Mouse (Mus musculus) heart, adult 8-10 months (tissue): Measurements from ENCODE around the gene Atg101. TPM values are rescaled to one million over a fixed set of nuclear protein-coding genes. Genes with fewer than 3 reads are reported as not detected.

Source experiments
- DNase-seq: peaks from one replicate; pipeline ENCODE4 v3.0.0; 2022; ENCODE audit warnings: low spot score
- total RNA-seq, 4 experiments: library from RNA; stranded (reverse); gene quantifications; 2 replicates each; pipeline ENCODE4 v1.2.4; 2022

The Atg101 gene
- total RNA-seq, 4 experiments from 2014 or later = 21.1 to 25.4 (median 21.4) TPM

DNA sequence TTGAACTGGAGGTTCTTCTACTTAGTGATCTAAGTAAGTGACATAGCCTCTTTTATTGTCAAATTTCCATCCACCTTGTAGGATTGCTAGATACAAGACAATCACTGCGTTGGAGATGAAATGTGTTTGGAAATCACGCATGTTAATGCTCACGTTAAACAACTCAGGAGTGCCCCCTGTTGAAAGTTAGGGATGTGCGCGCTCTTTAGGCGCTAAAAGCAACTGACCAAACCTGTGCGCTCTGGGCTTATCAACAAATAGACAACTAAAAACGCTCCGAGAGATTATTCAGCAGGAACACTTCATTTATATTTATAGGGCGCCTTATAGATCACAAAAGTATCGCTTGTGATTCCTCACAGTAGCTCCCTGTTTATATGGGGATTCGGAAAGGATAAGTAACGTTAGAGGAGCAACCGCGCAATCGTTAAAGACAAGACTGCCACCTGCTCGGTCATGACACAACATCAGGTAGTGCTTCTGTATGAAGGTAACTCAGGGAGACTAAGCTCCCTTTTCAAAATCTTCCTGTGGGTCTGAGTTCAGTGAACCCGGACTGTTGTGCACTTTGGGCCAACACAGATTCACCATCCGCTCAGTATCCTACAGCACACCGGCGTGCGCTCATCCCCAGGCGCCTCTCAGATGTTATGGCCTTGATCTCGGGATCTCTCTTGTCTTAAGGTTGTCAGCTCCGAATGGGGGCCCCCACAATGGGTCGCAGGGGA, 725 bp upstream of the Atg101 start:
- DNase-seq = peak; percentile 79

DNA sequence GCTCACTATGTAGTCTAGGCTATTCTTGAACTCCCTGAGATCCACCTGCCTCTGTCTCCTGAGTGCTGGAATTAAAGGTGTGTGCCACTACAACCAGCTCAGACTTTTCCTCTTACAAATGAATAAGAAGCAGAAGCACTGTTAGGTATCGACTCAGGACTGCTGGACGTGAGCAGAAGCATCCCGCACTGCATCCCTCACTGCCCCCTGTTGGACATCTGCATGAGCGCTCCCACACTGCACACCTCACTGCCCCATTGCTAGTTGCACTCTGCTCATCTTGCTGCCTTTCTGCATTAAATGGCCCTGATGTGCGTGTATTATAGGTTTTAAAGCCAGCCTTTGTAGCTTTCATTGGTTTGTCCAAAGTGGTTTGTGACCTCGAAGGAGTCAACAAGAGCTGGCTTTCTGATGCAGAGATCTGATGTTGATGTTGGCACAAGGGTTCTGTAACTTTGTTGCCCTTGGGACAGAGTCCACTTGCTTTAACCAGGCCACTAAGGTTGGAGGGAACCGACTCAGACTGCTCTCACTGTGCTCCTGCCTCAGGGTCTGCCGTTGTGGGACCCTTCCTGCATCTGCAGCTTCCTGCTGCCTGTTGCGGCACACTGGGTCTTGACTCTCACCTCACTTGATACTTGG, 2.2 kb downstream of the Atg101 start:
- no peak for DNase-seq

DNA sequence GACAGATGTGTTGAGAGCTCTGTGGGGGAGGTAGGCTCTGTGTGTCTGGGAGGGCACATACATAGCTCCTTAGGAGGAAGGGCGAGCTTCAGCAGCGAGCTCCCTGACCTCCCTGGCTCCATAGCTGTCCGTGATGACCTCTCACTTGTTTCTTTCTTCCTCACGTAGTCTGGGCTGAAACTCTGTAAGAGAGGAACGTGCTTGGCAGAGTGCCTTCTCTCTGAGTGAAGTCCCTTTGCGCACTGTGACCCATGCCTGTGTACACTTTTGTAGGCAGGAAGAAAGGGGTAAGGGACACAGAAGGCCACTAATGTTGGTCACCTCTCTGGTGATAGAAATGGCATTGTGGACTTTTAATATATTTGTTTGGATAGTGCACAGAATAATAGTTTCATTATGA, 3.3 kb downstream of the Atg101 start:
- no peak for DNase-seq

DNA sequence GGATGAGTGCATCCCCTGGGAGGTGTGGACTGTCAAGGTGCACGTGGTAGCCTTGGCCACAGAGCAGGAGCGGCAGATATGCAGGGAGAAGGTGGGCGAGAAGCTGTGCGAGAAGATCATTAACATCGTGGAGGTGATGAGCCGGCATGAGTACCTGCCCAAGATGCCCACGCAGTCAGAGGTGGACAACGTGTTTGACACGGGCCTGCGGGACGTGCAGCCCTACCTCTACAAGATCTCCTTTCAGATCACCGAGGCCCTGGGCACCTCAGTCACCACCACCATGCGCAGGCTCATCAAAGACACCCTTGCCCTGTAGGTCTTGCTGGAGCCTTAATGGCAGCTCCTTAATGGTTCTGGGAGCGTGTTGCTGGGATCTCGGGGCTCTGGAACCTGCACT, 6.3 kb downstream of the Atg101 start:
- DNase-seq = no peak

DNA sequence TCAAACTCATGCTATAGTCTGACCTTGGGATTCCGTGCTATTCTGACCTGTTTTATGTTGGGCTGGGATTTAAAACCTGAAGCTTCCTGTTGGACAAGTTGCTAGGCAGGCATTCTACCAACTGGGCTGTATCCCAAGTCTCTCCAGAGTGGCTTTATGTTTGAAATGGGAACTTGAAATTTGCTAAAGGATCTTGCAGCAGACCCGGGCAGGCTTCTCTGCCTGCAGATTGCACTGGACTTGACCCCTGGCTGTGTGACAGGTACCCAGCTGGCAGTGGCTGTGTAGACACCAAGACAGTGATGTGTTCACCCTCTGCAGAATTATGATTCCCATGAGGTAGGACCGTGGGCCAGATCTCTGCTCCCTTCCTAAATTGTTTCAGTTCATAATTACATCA, 7.9 kb downstream of the Atg101 start:
- DNase-seq = no peak

DNA sequence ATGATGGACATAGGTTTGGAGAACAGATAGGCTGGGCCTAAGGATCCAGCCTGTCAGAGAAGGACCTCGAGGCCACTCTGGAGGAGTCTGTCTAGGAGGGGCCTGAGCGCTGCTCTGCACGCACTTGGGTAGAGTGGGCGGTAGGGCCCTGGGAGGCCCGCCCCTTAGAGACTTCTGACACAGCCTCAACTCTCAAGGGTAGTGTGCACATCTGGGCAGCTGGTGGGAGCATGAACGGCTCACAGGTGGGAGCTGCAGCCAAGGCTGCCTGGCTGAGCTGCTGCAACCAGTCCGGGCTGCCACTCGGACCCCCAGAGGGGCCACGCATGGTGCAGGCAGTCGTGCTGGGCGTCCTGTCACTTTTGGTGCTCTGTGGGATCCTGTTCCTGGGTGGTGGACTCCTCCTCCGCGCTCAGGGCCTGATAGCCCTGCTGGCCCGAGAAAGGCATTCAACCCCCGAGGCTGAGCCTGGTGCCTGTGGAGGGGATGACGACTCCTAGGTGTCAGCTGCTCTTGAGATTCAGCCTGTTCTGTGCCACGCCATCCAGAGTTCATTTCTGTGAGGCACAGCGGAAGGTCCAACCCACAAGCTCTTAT, 9.1 kb downstream of the Atg101 start, which contains the start of gene 6030408B16Rik:
TSS of gene 6030408B16Rik (plus strand) at position 188 of the 597 bp plus-strand sequence.
- DNase-seq = no peak

- DNase-seq = no peak
Measured at GRCm38 (mm10) chr15:101294028-101294894, 10.2 kb downstream of the Atg101 start.

DNA sequence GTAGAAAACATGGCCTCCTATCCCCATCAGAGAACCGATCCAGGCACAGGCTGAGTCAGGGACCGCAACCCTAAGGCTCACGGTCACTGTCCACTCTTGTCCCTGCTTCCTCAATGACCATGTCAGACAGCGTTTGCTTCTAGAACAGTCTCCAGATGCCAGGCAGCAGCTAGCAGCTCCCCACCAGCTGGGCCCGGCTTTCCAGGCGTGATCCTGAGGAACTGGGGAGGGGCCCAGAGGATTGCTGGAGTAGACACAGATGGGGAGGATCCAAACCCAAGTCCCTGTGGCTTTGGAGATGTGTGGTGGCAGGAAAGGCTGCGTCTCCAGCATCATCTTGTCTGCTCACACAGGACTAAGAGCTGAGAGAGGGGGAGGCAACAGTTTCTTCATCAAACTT, 11.0 kb downstream of the Atg101 start:
- peak; percentile 53 for DNase-seq

DNA sequence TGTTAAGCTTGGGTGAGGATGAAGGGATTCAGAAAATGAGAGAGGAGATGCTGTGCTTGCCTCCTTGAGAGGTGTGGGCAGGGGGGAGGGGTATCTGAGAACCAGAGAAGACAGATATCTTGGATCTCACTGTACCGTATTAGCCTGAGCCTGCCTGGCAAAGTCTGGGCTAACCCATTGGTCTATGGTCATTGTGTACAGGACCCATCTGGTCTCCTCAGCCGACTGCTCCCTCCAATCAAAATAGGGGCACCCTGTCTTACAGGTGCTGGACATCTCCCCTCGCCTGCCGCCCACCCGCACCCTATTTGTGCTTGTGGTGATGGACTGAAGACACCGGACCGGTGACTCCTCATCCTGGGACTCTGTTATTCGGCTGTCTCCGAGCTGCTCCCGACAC, 11.5 kb downstream of the Atg101 start:
- no peak for DNase-seq

DNA sequence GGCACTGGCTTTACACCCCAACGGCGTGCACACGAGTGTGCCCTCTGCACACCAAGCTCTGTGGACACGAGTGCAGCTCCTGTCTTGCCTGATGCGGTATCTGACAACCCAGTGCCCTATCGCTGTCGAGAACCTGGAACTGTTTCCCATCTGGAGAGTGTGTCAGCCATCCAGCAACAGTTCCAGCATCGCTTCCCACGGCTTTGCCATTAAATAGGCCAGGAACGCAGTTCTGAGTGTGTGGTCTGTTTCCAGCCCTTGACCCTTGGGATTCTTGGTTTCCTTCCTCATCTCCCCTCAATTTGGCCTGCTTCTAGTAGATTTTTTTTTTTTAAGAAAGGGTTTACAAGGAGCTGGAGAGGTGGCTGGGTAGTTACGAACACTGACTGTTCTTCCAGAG, 12.0 kb downstream of the Atg101 start:
- DNase-seq = no peak

DNA sequence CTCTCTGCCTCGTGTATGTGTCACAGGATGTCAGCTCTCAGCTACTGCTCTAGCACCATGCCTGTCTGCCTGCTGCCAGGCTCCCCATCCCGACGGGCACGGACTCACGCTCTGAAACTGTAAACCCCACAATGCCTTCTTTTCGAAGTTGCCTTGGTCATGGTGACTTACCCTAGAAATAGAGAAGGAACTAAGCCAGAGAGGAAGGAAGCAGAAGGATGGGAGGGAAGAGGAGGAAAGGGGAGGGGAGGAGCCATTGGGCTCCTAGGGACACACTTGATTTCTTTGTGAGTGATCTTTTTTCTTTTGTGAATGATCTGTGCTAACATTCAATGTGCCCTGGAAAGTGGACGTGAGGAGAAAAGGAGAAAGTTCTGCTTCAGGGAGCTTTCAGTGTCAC, 13.9 kb downstream of the Atg101 start:
- DNase-seq = no peak

- no peak for DNase-seq
Measured at GRCm38 (mm10) chr15:101298550-101298949, 14.5 kb downstream of the Atg101 start.

GRCm38 (mm10) chr15:101299480-101299960, 15.4 kb downstream of the Atg101 start:
- DNase-seq = peak; percentile 54

GRCm38 (mm10) chr15:101300128-101300527, 16.1 kb downstream of the Atg101 start:
- no peak for DNase-seq

DNA sequence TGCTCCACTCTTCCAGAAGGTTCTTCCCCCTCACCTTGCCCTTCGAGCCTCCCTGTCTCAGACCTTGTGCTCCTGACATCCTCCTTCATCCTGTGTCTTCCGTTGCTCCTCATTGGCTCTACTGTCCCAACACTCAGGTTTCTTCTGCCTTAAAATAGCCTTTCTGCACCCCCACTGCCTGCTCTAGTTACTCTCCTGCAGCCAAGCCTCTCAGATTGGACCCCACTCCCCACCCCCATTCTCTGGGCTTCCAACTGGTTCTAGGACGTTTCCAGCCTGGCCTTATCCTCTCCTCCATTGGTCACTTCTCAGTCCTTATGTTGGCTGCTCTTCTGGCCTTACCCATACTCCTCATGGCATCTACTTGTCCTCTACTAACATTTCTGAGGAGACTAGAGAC, 18.1 kb downstream of the Atg101 start:
- DNase-seq = no peak

- DNase-seq = no peak
Measured at GRCm38 (mm10) chr15:101303830-101304229, 19.8 kb downstream of the Atg101 start.

DNA sequence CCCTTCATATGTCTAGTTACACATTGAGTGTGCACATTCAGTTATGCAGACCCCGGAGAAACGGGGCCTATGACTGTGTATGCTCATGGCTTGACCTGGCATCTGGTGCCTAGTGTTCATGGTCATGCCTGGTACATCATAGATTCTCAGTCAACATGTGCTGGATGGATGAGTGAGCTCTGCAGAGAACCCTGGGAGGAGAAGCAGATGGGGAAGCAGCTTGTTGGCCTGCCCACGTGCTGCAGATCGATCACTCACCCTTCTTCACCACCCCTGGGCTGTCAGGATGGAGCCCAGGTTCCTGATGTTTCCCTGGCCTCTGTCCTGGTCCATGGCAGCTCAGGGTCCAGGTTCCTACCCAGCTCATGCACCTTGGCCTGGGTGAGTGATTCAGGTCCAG, 22.4 kb downstream of the Atg101 start:
- no peak for DNase-seq

GRCm38 (mm10) chr15:101308440-101309348, 24.6 kb downstream of the Atg101 start:
- peak; percentile 75 for DNase-seq

DNA sequence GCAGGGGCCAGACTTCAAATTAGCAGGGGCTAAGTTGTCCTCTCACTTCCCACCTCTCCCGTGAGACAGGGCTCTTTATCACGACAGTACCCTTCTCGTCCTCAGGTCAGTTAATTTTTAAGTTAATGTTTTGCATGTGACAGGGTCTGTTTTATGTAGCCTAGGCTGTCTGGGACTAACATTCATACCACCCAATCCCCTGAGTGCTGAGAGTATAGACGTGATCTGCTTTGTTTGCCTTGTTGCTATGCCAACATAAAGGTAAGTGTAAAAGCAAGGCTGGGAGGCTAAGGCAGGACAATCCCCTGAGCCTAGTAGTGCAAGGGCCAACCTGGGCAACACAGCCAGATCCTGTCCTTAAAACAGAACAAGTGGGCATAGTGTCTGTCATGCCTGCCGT, 25.4 kb downstream of the Atg101 start:
- no peak for DNase-seq

DNA sequence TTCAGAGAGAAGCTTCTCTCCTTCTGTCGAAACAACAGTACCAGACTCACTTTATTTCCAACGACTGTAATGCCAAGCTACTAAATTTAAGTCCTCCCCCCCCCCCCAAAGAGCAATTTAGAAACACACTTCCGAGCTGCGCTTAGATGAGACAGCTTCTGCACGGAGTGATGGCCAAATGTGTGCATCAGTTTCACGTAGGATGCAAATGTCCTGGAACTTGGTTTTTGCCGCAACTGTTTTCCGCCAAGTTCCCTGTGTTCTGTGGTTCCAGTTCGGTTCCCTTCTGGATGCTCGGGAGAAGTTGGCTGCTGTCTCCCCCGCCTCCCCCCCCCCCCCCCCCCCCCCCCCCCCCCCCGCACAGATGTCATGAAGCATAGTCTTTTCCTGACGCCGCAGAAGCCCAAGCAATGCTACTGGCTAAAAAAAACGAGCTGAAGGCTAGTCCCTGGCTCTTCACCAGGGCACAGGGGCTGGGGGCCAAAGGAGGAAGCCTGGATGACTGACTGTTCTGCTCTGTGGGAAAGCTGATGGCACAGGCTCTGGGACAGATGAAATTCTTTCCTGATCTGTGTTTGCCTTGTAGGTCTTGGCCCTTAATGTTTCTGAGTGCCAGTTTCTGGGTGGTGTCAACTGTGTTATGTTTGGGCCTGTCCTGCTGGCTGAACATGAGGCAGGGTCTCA, 27.2 kb downstream of the Atg101 start:
- DNase-seq = no peak
